Mouse (Mus musculus): ENCODE measurements around the gene Cryl1. TPM values are rescaled to one million over a fixed set of nuclear protein-coding genes. Genes with fewer than 3 reads are reported as not detected.

Cryl1 gene
- polyA plus RNA-seq, 1 experiment from 2014 or later, result 16.6 TPM

DNA sequence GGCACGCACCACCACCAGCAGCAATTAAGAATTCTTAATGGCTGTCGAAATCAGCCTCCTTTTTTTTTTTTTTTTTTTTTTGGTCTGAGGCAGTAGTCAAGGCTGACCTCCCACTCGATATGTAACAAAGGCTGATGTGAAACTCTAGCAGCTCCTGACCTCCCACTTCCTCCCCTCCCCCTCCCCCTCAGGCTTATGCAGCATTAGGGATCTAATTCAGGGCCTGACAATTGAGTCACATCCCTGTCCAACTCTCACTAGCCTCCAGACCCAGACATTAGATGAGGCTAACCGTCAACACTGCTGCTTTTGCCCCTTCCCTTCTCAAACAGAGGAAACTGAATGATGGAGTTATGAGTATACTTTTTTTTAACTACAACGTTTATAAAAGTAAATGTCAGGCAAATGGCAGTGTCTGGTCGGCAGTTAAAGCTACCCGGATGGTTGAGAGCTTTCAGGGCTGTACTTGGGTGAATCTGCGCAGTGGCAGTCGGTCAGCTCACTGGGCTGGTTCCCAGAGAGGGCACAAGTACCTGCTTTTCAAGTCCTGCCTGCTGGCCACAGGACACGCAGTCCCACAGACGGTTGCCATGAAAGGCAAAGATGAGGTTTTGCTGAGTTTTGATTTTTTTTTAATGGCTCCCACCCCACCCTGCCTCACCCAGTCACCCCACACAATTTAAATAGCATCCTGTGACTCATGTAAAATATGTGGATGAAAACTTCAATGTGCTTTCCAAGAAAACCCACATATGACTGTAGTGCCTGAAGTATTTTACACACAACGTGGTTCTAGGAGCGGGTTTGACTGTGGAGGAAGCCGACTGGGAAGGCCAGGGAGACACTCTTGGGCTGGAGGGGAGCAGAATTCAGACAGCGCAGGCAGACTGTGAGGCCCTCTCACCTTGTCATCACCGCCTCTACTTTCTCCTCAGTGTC is 81.4 kb downstream of the Cryl1 start:
- Histone ChIP-seq H3K9ac (ENCODE audit: low read length) (no peak overlapping the region), H3K4me3 (ENCODE audit: low read length) (no peak overlapping the region), H3K4me1 (ENCODE audit: control insufficient read depth, insufficient read depth, low read length) (no peaks in the 10 kb centered on the region; the same call in 1 of the 2 replicates), H3K9me3 (replicated peaks; ENCODE audit: control insufficient read depth, low read length) (no peaks in the 10 kb centered on the region), H3K36me3 (ENCODE audit: control insufficient read depth, insufficient read depth) (no peaks in the 10 kb centered on the region), H3K27ac (ENCODE audit: low read length) (no peak overlapping the region), H3K4me2 (ENCODE audit: low read depth, low read length) (no peak overlapping the region), H3K27me3 (ENCODE audit: control insufficient read depth, insufficient read depth, low read length) (no peaks in the 10 kb centered on the region)
- ATAC-seq (replicated peaks; ENCODE audit: extremely low read depth, insufficient read depth, low FRiP score), result no peak
- WGBS, result 58% methylated on average over 16 of the region's 16 CpGs

DNA sequence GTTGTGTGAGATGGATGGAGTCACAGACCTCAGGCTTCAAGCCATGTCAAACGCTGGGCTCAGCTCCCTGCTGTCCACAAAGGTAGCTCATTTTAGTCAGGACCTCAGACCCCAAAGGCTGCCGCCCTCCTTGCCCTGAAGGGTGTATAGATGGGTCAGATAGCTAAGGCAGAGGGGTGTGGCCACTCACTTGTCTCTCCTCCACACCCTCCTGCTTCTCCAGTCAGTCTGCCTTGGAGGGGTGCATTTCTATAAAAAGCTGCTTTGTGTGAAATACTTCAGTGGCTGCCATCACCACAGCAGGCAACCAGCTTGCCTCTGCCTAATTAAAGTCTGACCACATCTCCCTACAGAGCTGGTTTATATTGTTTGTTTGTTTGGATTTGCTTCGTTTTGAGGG is 82.4 kb downstream of the Cryl1 start:
- WGBS, result 56% methylated on average over 3 of the region's 3 CpGs
- H3K4me2 ChIP-seq (ENCODE audit: low read depth, low read length), result no peak overlapping the region
- no peaks in the 10 kb centered on the region for H3K27me3 ChIP-seq (ENCODE audit: control insufficient read depth, insufficient read depth, low read length)
- no peaks in the 10 kb centered on the region; the same call in 1 of the 2 replicates for H3K4me1 ChIP-seq (ENCODE audit: control insufficient read depth, insufficient read depth, low read length)
- no peak overlapping the region for H3K4me3 ChIP-seq (ENCODE audit: low read length)
- no peak overlapping the region for H3K9ac ChIP-seq (ENCODE audit: low read length)
- no peak for ATAC-seq (replicated peaks; ENCODE audit: extremely low read depth, insufficient read depth, low FRiP score)
- no peaks in the 10 kb centered on the region for H3K36me3 ChIP-seq (ENCODE audit: control insufficient read depth, insufficient read depth)
- no peaks in the 10 kb centered on the region for H3K9me3 ChIP-seq (replicated peaks; ENCODE audit: control insufficient read depth, low read length)
- H3K27ac ChIP-seq (ENCODE audit: low read length), result no peak overlapping the region

DNA sequence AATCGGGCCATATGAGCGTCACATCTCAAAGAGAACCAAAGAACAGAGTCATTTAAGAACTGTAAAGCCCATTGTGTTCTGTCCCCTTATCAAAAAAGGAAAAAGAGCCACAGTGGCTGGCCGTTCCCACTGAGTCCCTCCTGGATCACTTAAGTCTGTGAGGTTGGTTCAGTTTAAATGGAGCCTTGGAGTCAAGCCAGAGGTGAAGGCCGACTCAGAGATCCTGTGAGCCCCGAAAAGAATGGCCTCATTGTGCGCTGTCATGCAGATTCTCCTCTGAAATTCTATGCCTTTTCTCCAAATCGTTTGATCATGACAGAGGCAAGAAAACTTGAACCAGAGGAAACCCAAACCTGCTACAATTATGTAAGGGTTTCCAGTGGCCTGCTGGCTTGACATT is 82.8 kb downstream of the Cryl1 start:
- H3K27me3 ChIP-seq (ENCODE audit: control insufficient read depth, insufficient read depth, low read length), result no peaks in the 10 kb centered on the region
- H3K9me3 ChIP-seq (replicated peaks; ENCODE audit: control insufficient read depth, low read length), result no peaks in the 10 kb centered on the region
- 56% methylated on average over 7 of the region's 7 CpGs for WGBS
- no peak overlapping the region for H3K9ac ChIP-seq (ENCODE audit: low read length)
- H3K36me3 ChIP-seq (ENCODE audit: control insufficient read depth, insufficient read depth), result no peaks in the 10 kb centered on the region
- no peak overlapping the region for H3K27ac ChIP-seq (ENCODE audit: low read length)
- H3K4me3 ChIP-seq (ENCODE audit: low read length), result no peak overlapping the region
- H3K4me2 ChIP-seq (ENCODE audit: low read depth, low read length), result no peak overlapping the region
- H3K4me1 ChIP-seq (ENCODE audit: control insufficient read depth, insufficient read depth, low read length), result no peaks in the 10 kb centered on the region; the same call in 1 of the 2 replicates
- no peak for ATAC-seq (replicated peaks; ENCODE audit: extremely low read depth, insufficient read depth, low FRiP score)

GRCm38 (mm10) chr14:57301600-57302230 is 96.6 kb downstream of the Cryl1 start:
- no peaks in the 10 kb centered on the region for H3K9me3 ChIP-seq (replicated peaks; ENCODE audit: control insufficient read depth, low read length)
- H3K4me3 ChIP-seq (ENCODE audit: low read length), result no peak overlapping the region
- no peak for ATAC-seq (replicated peaks; ENCODE audit: extremely low read depth, insufficient read depth, low FRiP score)
- no peak overlapping the region for H3K9ac ChIP-seq (ENCODE audit: low read length)
- WGBS, result 86% methylated on average over 11 of the region's 11 CpGs
- H3K27me3 ChIP-seq (ENCODE audit: control insufficient read depth, insufficient read depth, low read length), result no peaks in the 10 kb centered on the region
- H3K36me3 ChIP-seq (ENCODE audit: control insufficient read depth, insufficient read depth), result no peaks in the 10 kb centered on the region
- H3K4me2 ChIP-seq (ENCODE audit: low read depth, low read length), result no peak overlapping the region
- no peak overlapping the region for H3K27ac ChIP-seq (ENCODE audit: low read length)
- H3K4me1 ChIP-seq (ENCODE audit: control insufficient read depth, insufficient read depth, low read length), result no peaks in the 10 kb centered on the region

DNA sequence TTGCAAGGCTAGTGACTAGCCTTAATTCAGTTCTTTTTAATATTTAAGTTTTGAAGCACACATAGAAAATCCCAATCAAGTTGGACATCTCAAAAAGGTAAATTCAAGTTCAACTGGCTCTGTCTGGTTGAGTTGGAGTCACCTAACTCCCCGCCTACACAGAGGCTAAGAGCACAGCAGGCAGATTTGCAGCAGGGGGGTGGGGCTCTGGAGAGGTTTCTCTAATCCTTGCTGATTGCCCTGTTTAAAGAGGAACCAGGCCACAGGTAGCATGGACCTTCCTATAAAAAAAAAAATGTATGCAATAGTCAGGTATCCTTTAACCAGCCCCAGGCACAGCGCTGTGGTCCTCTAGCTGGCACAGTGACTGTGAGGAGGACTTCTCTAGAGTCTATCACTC is 97.8 kb downstream of the Cryl1 start:
- H3K9me3 ChIP-seq (replicated peaks; ENCODE audit: control insufficient read depth, low read length), result no peaks in the 10 kb centered on the region
- H3K9ac ChIP-seq (ENCODE audit: low read length), result no peak overlapping the region
- no peaks in the 10 kb centered on the region for H3K36me3 ChIP-seq (ENCODE audit: control insufficient read depth, insufficient read depth)
- ATAC-seq (replicated peaks; ENCODE audit: extremely low read depth, insufficient read depth, low FRiP score), result no peak
- no peaks in the 10 kb centered on the region for H3K4me1 ChIP-seq (ENCODE audit: control insufficient read depth, insufficient read depth, low read length)
- 65% methylated on average over 2 of the region's 2 CpGs for WGBS
- H3K27ac ChIP-seq (ENCODE audit: low read length), result no peak overlapping the region
- H3K4me3 ChIP-seq (ENCODE audit: low read length), result no peak overlapping the region
- no peak overlapping the region for H3K4me2 ChIP-seq (ENCODE audit: low read depth, low read length)
- H3K27me3 ChIP-seq (ENCODE audit: control insufficient read depth, insufficient read depth, low read length), result no peaks in the 10 kb centered on the region

DNA sequence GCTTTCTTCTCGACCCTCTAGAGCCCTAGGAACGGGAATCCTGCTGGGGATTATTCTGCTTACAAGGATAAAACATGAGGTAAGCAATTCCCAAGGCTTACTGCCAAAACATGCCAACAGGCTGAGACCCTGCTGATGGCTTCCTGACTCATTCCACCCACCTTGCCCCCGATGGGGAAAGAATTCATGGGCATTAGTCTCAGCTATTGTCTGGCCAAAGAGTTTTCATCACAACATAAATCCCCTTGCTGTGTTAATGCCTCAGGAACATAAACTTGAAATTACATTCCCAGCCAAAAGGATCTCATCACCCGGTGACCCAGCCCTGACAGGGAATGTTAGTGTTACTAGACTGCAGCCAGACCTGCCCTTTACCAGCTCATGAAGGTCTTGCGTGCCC is 100.7 kb downstream of the Cryl1 start:
- 45% methylated on average over 5 of the region's 5 CpGs for WGBS
- no peaks in the 10 kb centered on the region for H3K9me3 ChIP-seq (replicated peaks; ENCODE audit: control insufficient read depth, low read length)
- H3K9ac ChIP-seq (ENCODE audit: low read length), result no peak overlapping the region
- no peak overlapping the region for H3K4me2 ChIP-seq (ENCODE audit: low read depth, low read length)
- no peak for ATAC-seq (replicated peaks; ENCODE audit: extremely low read depth, insufficient read depth, low FRiP score)
- H3K27me3 ChIP-seq (ENCODE audit: control insufficient read depth, insufficient read depth, low read length), result no peaks in the 10 kb centered on the region
- H3K27ac ChIP-seq (ENCODE audit: low read length), result no peak overlapping the region
- no peak overlapping the region for H3K4me3 ChIP-seq (ENCODE audit: low read length)
- no peaks in the 10 kb centered on the region for H3K4me1 ChIP-seq (ENCODE audit: control insufficient read depth, insufficient read depth, low read length)
- H3K36me3 ChIP-seq (ENCODE audit: control insufficient read depth, insufficient read depth), result no peaks in the 10 kb centered on the region

- Histone ChIP-seq H3K4me2 (ENCODE audit: low read depth, low read length) (no peak overlapping the region), H3K9ac (ENCODE audit: low read length) (no peak overlapping the region), H3K4me3 (ENCODE audit: low read length) (no peak overlapping the region), H3K27ac (ENCODE audit: low read length) (no peak overlapping the region), H3K9me3 (replicated peaks; ENCODE audit: control insufficient read depth, low read length) (no peaks in the 10 kb centered on the region), H3K4me1 (ENCODE audit: control insufficient read depth, insufficient read depth, low read length) (no peaks in the 10 kb centered on the region), H3K27me3 (ENCODE audit: control insufficient read depth, insufficient read depth, low read length) (no peaks in the 10 kb centered on the region), H3K36me3 (ENCODE audit: control insufficient read depth, insufficient read depth) (no peaks in the 10 kb centered on the region)
- no peak for ATAC-seq (replicated peaks; ENCODE audit: extremely low read depth, insufficient read depth, low FRiP score)
- WGBS, result 77% methylated on average over 7 of the region's 7 CpGs
Measured at GRCm38 (mm10) chr14:57291399-57291942, 106.9 kb downstream of the Cryl1 start.

- Histone ChIP-seq H3K36me3 (ENCODE audit: control insufficient read depth, insufficient read depth) (no peaks in the 10 kb centered on the region), H3K4me3 (ENCODE audit: low read length) (no peak overlapping the region), H3K4me1 (ENCODE audit: control insufficient read depth, insufficient read depth, low read length) (no peaks in the 10 kb centered on the region), H3K27me3 (ENCODE audit: control insufficient read depth, insufficient read depth, low read length) (no peaks in the 10 kb centered on the region), H3K27ac (ENCODE audit: low read length) (no peak overlapping the region), H3K9ac (ENCODE audit: low read length) (no peak overlapping the region), H3K4me2 (ENCODE audit: low read depth, low read length) (no peak overlapping the region), H3K9me3 (replicated peaks; ENCODE audit: control insufficient read depth, low read length) (no peaks in the 10 kb centered on the region)
- 76% methylated on average over 9 of the region's 9 CpGs for WGBS
- no peak for ATAC-seq (replicated peaks; ENCODE audit: extremely low read depth, insufficient read depth, low FRiP score)
Measured at GRCm38 (mm10) chr14:57289105-57289504, 109.2 kb downstream of the Cryl1 start.

- Histone ChIP-seq H3K27ac (ENCODE audit: low read length) (no peak overlapping the region), H3K4me2 (ENCODE audit: low read depth, low read length) (no peak overlapping the region), H3K9me3 (replicated peaks; ENCODE audit: control insufficient read depth, low read length) (no peaks in the 10 kb centered on the region), H3K9ac (ENCODE audit: low read length) (no peak overlapping the region), H3K36me3 (ENCODE audit: control insufficient read depth, insufficient read depth) (no peaks in the 10 kb centered on the region), H3K4me3 (ENCODE audit: low read length) (no peak overlapping the region), H3K27me3 (ENCODE audit: control insufficient read depth, insufficient read depth, low read length) (no peaks in the 10 kb centered on the region), H3K4me1 (ENCODE audit: control insufficient read depth, insufficient read depth, low read length) (0 out of 2 replicates have a peak, but pooled peaks cover 2% of the 10 kb centered on the region)
- ATAC-seq (replicated peaks; ENCODE audit: extremely low read depth, insufficient read depth, low FRiP score), result no peak
- WGBS, result 18% methylated on average over 5 of the region's 5 CpGs
Measured at GRCm38 (mm10) chr14:57283816-57284215, 114.5 kb downstream of the Cryl1 start.
